Mouse (Mus musculus): ENCODE results near the gene Enpp6. TPM values are rescaled to one million over a fixed set of nuclear protein-coding genes. Genes with fewer than 3 reads are reported as not detected.
A peak's percentile ranks its signal among the peaks of the same experiment; 100 is the strongest.
"Not testable (repeated sequence)": the region's sequence is repeated elsewhere in the genome, so short reads cannot be mapped to it uniquely, and the experiment has no call there.

The Enpp6 gene
- total RNA-seq, 2 experiments from 2014 or later: 0.55 to 0.69 TPM

- no peak for DNase-seq
- intact Hi-C loops (cut with DNase I; ENCODE audit: low total_unique reads): no loop called here
Measured at GRCm38 (mm10) chr8:46991081-46991480, 4.4 kb downstream of the Enpp6 start.

GRCm38 (mm10) chr8:46992579-46992978 lies 5.9 kb downstream of the Enpp6 start:
- intact Hi-C loops (cut with DNase I; ENCODE audit: low total_unique reads): no loop called here
- no peak for DNase-seq

- no peak for DNase-seq
- intact Hi-C loops (cut with DNase I; ENCODE audit: low total_unique reads): no loop called here
Measured at GRCm38 (mm10) chr8:46995931-46996664, 9.4 kb downstream of the Enpp6 start.

GRCm38 (mm10) chr8:47005676-47006075 lies 19.0 kb downstream of the Enpp6 start:
- intact Hi-C loops (cut with DNase I; ENCODE audit: low total_unique reads): no loop called here
- no peak for DNase-seq

GRCm38 (mm10) chr8:47006785-47007184 lies 20.1 kb downstream of the Enpp6 start:
- intact Hi-C loops (cut with DNase I; ENCODE audit: low total_unique reads): no loop called here
- DNase-seq: no peak

DNA sequence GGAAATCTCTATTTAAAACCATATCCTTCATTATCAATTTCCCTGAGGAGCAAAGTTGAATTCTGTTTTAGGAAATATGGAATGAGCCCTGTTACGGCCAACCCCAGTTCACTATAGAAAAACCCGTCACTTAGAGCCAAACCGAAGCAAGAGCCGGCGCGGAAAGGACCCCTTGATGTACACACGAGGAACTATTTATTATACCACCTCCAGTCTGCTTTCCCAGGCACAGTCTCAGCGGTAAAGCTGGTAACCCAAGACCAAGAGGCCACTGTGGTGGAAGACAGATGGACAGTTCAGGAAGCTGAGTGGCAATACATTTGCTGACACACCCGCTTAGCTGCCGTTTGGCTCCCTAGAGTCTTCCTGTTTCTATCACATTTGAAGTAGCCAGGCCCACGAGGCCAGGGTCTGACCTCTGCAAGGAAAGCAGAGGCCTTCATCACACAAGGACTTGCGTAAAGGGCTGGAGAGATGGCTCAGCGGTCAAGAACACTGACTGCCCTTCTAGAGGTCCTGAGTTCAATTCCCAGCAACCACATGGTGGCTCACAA lies 21.6 kb downstream of the Enpp6 start:
- intact Hi-C loops (cut with DNase I; ENCODE audit: low total_unique reads): no loop called here
- no peak for DNase-seq

- intact Hi-C loops (cut with DNase I; ENCODE audit: low total_unique reads): no loop called here
- peak; percentile 47 for DNase-seq
Measured at GRCm38 (mm10) chr8:47016268-47016946, 29.7 kb downstream of the Enpp6 start.

DNA sequence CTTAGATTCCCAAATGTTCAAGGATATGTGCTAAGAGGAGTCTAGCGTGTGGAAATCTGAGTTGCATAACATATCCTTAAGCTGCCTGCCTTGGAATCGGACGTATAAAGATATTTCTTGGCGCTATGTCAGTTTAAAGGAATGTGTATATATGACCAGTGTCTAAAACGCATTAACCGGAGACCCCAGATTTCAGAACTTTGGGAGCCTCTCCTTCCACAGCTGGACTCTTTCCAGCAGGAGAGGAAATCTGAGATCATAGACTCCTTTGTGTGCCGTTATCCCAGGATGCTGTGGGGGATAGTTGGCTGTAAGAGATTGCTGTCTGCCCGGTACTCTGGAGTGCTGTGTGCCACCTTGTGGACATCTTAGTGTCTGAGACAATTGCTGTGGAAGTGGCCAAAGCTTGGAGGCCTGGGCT lies 34.5 kb downstream of the Enpp6 start:
- no peak for DNase-seq

GRCm38 (mm10) chr8:47024612-47025011 lies 37.9 kb downstream of the Enpp6 start:
- intact Hi-C loops (cut with DNase I; ENCODE audit: low total_unique reads): no loop called here
- no peak for DNase-seq

More for the DNA sequence above, 34.5 kb downstream of the Enpp6 start:
- intact Hi-C loops (cut with DNase I; ENCODE audit: low total_unique reads): no loop called here

DNA sequence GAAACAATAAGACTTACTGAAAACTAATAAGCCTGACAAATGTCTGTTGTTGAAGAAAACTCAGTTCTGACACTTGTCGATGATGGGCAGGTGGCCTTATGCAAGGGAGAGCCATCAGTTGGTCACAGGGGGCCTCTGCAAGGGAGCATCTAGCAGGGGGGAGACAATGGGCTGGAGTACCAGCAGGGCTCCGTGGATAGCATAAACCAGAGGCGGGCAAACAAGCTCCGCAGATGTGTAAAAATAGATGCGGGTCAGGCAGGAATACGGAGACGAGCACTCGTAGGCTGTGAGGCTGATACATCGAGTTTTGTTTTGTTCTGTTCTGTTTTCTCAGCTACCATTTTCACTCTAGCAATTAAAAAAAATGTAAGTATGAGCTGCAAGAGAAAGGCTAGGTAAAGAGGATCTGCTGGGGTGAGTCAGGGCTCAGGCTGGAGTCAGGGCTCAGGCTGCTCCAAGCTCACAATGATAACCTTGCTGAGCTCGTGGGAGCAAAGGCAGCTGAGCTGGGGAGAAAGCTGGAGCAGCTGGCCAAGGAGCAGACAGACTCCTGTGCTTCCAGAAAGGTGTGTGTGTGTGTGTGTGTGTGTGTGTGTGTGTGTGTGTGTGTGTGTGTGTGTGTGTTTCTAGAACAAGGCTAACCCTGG lies 40.3 kb downstream of the Enpp6 start:
- intact Hi-C loops (cut with DNase I; ENCODE audit: low total_unique reads): no loop called here
- no peak for DNase-seq

GRCm38 (mm10) chr8:47028474-47028873 lies 41.8 kb downstream of the Enpp6 start:
- intact Hi-C loops (cut with DNase I; ENCODE audit: low total_unique reads): no loop called here

GRCm38 (mm10) chr8:47030321-47030720 lies 43.6 kb downstream of the Enpp6 start:
- intact Hi-C loops (cut with DNase I; ENCODE audit: low total_unique reads): no loop called here

More at GRCm38 (mm10) chr8:47028474-47028873, 41.8 kb downstream of the Enpp6 start:
- DNase-seq: no peak

GRCm38 (mm10) chr8:47032081-47032480 lies 45.4 kb downstream of the Enpp6 start:
- DNase-seq: no peak
- intact Hi-C loops (cut with DNase I; ENCODE audit: low total_unique reads): no loop called here

More at GRCm38 (mm10) chr8:47030321-47030720, 43.6 kb downstream of the Enpp6 start:
- DNase-seq: no peak

GRCm38 (mm10) chr8:47033976-47034375 lies 47.3 kb downstream of the Enpp6 start:
- no peak for DNase-seq
- intact Hi-C loops (cut with DNase I; ENCODE audit: low total_unique reads): no loop called here

DNA sequence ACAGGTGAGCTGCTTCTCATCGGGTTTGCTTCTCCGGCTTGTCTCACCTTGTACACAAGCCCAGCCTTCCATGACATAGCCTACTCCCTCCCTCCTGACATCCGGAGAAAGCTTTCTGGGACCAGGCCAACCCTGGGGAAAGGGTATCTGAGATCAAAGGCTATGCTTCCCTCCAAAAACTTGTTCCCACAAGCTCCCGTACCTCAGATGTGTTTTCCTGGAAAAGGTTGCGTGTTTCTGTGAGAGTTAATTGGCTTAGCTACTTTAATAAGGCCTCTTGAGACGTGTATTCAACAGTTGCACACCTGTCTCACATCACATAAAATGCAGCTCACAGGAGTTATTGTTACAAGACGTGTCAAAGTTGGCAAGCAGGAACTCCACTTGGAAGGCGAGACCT lies 49.8 kb downstream of the Enpp6 start:
- intact Hi-C loops (cut with DNase I; ENCODE audit: low total_unique reads): no loop called here
- DNase-seq: no peak

DNA sequence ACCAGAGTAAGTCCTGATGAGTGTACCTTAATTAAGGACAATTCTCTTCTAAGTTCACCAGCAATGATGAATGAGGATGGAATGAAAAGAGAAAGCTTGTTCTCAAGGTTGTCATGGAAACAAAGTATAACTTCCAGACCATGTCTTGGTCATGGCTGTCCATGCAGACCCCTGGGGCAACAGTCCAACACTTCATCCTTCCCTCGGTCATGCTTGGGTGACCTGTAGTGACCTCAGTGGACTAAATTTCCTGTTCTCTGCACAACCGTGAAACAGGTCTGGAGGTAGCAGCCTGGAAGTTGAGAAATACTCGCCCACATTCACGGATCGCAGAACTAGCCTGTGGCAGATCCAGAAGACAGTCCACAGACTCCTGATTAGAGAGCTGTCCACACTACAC lies 50.7 kb downstream of the Enpp6 start:
- intact Hi-C loops (cut with DNase I; ENCODE audit: low total_unique reads): no loop called here
- no peak for DNase-seq

DNA sequence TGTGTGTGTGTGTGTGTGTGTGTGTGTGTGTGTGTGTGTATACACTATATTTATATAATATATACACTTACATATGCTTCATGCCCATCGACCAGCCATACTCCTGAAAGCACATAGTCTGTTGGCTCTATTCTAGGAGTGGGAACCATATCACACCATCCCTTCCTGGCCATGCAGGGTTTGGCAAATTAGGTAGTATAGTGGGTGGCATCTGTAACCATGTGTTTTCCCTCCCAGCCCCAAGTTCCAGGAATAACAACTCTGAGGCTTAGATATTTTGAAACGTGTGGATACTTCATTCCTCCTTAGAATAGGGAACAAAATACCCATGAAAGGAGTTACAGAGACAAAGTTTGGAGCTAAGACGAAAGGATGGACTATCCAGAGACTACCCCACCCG lies 53.5 kb downstream of the Enpp6 start:
- intact Hi-C loops (cut with DNase I; ENCODE audit: low total_unique reads): not testable (repeated sequence)

GRCm38 (mm10) chr8:47046340-47046739 lies 59.7 kb downstream of the Enpp6 start:
- DNase-seq: no peak
- intact Hi-C loops (cut with DNase I; ENCODE audit: low total_unique reads): no loop called here

More for the DNA sequence above, 53.5 kb downstream of the Enpp6 start:
- DNase-seq: not testable (repeated sequence)

- intact Hi-C loops (cut with DNase I; ENCODE audit: low total_unique reads): no loop called here
- no peak for DNase-seq
Measured at GRCm38 (mm10) chr8:47047146-47047545, 60.5 kb downstream of the Enpp6 start.

GRCm38 (mm10) chr8:47048584-47048983 lies 61.9 kb downstream of the Enpp6 start:
- intact Hi-C loops (cut with DNase I; ENCODE audit: low total_unique reads): no loop called here
- no peak for DNase-seq

All from gastrocnemius, postnatal 14 days (tissue).